Mouse (Mus musculus): ENCODE data around the gene Spata2.

Spata2 gene

DNA sequence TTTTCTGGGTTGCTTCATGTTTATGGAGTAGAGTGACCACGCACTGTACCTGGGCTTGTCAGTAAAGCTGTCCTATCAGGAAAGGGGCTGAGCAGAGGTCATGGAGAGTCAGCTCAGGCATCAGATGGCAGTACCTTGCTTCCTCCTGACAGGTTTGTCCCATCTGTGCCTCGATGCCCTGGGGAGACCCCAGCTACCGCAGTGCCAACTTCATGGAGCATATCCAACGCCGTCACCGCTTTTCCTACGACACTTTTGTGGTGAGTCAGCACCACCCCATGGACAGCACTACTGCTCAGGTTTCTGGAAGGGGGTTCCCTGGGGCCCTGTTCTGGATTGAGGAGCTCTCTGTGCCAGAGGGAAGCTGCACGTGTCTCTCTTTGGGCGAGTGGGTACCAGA is 19.7 kb upstream of the Spata2 start:
- DNase-seq (ENCODE audit: extremely low read depth, low read depth, low spot score): no peak

DNA sequence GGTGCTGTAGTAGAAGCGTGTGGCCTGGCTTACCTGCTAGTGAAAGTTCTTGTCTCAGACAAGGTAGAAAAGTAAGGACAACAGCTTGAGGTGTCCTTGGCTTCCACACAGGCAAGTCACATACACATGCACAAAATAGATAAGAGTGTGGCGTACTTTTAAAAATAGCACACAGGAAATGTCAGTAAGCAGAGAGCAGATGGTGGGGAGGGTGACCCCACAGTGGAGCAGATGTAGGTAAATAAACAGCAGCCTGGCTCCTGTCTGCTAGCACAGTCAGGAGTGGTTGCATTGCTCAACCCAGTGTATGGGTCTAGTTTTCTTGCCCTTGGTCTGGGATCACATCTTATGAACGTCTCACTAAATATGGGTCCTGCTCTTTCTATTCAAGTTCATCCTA is 17.8 kb upstream of the Spata2 start:
- DNase-seq (ENCODE audit: extremely low read depth, low read depth, low spot score): no peak

DNA sequence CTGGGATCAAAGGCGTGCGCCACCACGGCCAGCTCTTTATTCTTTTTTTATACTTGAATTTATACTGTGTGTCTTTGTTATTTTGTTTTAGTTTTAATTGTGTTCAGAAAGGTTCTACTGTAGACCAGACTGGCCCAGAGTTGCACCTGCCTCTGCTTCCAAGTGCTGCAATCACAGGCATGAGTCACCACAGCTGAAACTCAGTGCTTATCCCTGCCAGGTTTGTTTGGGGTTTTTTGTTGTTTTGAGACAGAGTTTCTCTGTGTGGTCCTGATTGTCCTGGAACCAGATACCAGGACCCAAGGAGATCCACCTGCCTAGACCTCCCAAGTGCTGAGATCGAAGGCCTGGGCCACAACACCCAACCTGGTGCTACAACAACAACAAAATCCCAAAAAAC is 15.9 kb upstream of the Spata2 start:
- DNase-seq (ENCODE audit: extremely low read depth, low read depth, low spot score): no peak

DNA sequence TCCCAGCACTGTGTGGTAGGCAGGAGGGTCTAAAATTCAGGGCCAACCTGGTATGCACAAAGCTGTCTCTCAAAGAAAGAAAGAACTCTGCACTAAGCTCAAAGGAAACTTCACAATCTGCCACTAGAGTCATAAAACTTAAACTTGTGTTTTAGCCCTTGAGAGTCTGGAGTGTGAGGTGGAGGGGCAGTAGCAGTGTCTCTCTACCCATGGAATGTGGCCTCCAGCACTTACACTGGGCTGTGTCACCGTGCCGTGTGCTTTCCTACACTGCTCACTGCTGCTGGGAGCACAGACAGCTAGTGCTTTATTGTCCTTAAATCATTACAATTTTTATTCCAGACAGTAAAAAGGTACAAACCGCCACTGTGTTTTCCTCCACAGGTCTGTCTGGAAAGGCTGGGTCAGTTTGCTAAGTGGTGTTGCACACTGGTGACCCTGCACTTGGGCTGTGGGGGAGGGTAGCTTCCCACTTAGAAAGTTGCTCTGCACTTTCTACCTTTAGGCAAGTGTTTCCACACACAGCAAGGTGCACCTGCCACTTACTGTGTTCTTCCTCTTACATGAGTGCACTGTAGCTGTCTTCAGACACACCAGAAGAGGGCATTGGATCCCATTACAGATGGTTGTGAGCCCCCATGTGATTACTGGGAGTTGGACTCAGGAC is 15.2 kb upstream of the Spata2 start:
- DNase-seq (ENCODE audit: extremely low read depth, low read depth, low spot score): no peak

DNA sequence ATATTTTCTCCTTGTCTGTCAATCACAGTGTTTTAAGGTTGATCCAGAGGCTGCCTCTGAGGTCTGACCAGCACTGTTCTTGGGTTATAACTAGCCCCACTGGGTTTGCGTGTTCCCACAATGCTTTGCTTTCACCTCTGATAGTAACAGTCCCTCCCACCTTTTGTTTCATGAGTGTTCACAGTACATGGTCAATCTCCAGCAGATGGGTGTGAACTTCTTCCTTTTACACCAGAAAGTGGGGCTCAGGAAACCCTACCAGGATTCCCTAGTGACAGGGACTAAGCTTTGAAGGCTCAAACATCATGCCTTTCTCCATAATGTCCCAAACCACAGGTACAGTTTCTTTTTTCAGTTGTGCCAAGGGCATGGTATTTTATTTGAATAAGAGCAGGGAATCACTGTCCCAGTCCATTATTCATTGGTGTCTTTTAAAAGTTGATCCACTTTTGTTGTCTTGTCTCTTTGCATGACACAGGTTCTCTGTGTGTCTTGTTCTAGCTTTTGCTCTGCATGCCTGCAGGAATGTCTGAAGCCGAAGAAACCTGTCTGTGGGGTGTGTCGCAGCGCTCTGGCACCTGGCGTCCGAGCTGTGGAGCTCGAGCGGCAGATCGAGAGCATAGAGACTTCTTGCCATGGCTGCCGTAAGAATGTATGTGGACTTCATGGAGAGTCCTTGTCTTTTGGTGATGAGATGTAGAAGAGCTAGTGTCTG is 14.0 kb upstream of the Spata2 start:
- no peak for DNase-seq (ENCODE audit: extremely low read depth, low read depth, low spot score)

DNA sequence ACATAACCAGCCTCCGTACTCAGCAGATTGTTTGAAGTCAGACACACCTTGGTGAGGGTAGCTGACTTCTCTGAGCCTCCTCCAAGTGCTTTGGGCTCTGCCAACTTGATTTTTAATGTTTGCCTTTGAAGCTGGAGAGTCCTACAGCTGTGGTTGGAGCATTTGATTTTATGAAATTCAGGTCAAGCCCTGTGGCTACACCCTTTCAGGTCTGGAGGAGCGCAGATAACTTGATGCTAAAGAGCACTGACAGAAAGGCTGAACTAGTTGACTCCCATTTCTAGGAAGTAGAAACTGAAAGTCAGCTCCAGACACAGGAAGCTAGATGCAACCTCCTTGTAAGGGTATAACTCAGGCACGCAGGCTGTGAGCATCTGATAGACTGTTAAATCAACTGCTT is 12.4 kb upstream of the Spata2 start:
- DNase-seq (ENCODE audit: extremely low read depth, low read depth, low spot score): no peak

- DNase-seq (ENCODE audit: extremely low read depth, low read depth, low spot score): no peak
Measured at GRCm38 (mm10) chr2:167503896-167504349, 11.2 kb upstream of the Spata2 start.

GRCm38 (mm10) chr2:167503253-167503895 is 10.7 kb upstream of the Spata2 start:
- no peak for DNase-seq (ENCODE audit: extremely low read depth, low read depth, low spot score)

- no peak for DNase-seq (ENCODE audit: extremely low read depth, low read depth, low spot score)
Measured at GRCm38 (mm10) chr2:167502554-167503252, 10.0 kb upstream of the Spata2 start.

DNA sequence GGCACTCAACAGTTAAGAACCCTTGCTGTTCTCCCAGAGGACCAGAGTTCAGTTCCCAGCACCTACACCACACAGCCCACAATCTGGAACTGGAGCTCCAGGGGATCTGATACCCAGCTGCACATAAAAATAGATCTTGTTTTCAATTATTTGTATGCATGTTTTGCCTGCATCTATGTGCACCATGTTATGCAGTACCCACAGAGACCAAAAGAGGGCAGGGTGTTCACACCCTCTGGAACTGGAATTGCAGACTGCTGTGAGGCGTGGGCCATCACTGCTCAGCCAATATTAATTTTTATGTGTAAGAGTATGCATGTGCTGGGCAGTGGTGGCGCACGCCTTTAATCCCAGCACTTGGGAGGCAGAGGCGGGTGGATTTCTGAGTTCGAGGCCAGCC is 4.6 kb upstream of the Spata2 start:
- no peak for DNase-seq (ENCODE audit: extremely low read depth, low read depth, low spot score)

DNA sequence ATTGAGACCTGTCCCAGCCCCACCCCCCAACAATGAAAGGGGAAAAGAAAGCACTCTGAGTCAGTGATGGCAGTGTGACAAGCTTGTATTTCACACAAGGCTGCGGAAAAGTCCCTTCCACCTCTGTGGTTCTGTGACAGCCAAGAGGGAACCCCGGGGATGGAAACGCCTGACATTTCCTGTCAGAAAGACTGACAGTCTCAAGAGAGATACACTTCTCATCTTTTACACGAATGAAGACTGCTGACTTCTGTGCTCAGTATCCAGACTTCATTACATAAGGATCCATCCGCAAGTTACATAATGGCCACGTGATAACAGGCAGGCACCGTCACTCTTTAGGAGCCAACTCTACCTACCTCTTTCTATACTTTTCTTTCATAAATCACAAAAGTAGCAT is 3.8 kb upstream of the Spata2 start:
- DNase-seq (ENCODE audit: extremely low read depth, low read depth, low spot score): no peak

DNA sequence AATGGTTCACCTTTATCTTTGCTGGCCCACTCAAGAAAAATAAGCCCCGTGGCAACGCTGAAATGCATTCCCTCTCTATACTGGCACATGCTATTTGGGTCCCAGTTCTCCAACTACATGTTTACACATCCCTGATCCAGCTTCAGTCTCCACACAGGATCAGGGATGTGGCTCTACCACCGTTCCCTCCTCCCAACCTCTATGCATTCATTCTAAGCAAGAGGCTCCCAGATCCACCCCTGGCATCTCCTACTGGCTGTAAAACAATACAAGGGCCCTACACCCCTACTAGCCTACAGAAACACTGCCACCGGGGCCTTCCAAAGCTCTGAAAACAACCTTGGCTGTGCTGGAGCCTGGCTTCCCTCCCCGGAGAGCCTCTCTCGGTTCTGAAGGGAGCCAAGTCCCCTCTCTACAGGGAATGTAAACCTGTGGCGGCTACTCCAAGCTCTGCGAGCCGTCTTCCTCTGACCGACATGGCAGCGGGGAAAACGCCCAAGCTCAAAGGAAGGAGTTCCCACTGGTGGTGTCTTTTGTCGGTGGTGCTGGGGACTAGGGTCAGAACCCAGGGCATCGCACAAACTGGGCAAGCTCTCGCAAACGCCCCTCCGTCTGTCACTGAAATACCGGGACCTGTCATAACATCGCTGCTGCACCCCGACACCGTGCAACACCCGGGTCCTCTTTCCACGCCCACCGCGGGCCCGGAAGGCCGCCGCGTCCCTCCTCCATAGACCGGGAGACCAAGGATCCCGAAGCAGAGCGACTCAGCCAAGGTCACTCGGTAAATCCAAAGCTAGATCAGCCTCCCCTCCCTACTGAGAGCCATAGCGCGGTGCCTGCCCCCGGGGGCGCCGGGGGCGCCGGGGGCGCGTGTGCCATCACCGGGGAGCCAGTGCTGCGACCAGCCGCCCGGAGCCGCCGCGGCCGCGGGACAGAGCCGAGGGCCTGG is 654 bp downstream of the Spata2 start, which contains the start of gene Rnf114:
Gene Rnf114 (plus strand): TSS at position 889 of the 952 bp plus-strand sequence.
- no peak for DNase-seq (ENCODE audit: extremely low read depth, low read depth, low spot score)

DNA sequence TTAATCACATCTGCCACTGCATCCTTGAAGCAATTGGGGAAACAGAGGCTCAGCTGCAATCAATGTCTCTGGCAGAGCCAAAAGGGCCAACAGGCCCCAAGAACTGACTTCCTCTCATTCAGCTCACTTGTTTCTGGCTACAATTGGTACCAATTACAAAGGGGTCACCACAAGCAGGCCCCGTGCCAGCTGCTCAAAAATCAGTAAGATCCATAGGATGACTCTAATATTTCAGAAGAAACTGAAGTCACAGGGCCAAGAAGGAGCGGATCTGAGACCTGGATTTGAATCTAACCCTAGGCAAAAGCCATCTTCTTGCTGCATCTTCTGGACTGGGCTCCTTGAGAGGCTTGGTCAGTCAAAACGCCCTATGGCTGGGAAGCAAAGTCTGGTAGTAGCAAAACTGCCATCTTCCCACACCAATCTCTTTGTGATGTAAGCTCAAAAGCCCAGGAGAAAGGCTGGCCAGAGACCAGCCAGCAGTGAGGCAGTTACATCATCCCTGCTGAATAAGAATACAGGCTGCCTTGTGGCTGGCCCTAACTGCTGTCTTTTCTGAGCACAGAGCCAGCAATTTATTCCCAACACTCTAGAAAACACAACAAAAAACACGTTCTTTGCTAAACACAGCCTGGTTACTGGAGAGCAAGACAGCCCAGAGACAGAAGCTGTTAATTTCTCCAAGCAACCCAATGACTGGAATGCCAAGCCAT is 1.7 kb downstream of the Spata2 start:
- no peak for DNase-seq (ENCODE audit: extremely low read depth, low read depth, low spot score)

- DNase-seq (ENCODE audit: extremely low read depth, low read depth, low spot score): no peak
Measured at GRCm38 (mm10) chr2:167487994-167488393, 4.7 kb downstream of the Spata2 start.

DNA sequence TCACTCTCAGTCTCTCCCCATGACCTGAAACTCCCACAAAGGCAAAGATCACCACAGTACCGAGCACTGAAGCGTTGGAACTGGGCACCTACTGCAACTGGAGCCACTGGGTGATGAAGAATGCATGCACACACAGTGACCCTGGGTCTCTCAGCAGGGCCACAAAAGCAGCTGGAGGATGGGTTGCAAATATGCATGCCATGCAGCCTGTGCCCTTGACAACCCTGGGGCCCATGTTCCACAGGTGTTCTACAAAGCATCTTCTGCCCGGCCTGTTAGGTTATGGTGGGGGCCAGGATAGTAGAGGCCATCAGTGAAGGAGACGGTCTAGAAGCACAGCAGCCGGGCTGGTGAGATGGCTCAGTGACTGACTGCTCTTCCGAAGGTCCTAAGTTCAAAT is 5.1 kb downstream of the Spata2 start:
- DNase-seq (ENCODE audit: extremely low read depth, low read depth, low spot score): no peak

GRCm38 (mm10) chr2:167486573-167486972 is 6.1 kb downstream of the Spata2 start:
- DNase-seq (ENCODE audit: extremely low read depth, low read depth, low spot score): no peak

DNA sequence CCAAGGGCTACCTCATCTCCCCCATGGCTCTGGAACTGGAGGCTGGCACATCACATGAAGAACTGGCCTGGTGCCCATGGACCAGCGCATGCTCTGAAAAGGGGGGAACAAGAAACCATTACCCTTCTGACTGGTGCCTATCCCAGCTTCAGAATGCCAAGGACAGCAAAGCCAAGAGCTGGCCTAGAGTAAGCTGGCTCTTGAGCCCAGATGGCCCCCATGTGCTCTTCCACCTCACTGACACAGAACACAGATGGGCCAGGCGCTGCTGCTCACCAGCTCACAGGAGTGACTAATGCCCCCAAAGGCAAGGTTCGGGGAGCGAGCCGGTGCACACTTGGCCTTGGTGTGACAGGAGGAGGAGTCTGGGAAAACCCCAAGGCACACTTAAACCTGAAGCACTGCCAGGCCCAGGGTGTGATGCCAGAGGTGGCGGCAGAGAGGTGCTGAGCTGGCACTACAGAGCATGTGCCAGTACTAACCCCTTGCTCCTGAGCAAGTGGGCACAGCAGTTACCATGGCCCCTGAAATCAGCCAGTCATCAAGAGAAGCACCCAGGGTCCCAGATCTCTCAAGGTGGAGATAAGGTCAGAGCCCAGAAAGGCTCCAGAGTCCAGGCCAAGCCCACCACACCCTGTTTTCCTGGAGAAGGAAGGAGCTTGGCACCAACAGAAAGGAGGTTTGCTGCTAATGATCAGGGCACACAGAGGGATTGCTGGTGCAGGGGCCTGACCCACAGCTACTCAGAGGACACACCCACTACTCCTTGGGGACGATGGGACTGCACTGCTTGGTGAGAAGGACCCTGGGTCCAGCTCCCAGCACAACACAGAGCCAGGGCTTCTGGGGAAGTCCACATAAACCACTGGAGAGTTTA is 6.9 kb downstream of the Spata2 start:
- DNase-seq (ENCODE audit: extremely low read depth, low read depth, low spot score): no peak

DNA sequence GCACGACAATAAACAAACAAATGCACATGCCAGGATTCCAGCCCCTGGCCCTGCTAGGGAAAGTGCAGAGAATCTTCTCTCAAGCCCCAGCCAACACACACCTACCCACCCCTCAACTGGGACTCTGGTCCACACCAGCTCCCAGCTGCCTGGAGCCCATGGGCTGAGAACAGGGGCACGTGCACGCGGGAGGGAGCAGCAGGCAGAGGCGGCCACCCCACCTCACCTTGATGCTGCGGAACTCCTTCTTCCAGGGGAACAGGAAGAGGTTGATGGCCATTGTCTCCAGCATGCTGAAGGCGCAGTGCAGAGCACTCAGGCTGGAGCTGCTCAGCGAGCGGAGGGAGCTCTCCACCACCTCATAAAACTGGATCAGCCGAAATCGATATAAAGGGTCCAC is 7.8 kb downstream of the Spata2 start:
- no peak for DNase-seq (ENCODE audit: extremely low read depth, low read depth, low spot score)

All from fat pad, adult 2 months (tissue).